Mouse (Mus musculus): ENCODE measurements around the gene Zic2. TPM values are rescaled to one million over a fixed set of nuclear protein-coding genes. Genes with fewer than 3 reads are reported as not detected.

Gene Zic2
- 5.1 and 6.8 TPM in 2 replicates for polyA plus RNA-seq (2015; fragmentation: Nextera tagmentation; extraction: Ambion mirVana)

DNA sequence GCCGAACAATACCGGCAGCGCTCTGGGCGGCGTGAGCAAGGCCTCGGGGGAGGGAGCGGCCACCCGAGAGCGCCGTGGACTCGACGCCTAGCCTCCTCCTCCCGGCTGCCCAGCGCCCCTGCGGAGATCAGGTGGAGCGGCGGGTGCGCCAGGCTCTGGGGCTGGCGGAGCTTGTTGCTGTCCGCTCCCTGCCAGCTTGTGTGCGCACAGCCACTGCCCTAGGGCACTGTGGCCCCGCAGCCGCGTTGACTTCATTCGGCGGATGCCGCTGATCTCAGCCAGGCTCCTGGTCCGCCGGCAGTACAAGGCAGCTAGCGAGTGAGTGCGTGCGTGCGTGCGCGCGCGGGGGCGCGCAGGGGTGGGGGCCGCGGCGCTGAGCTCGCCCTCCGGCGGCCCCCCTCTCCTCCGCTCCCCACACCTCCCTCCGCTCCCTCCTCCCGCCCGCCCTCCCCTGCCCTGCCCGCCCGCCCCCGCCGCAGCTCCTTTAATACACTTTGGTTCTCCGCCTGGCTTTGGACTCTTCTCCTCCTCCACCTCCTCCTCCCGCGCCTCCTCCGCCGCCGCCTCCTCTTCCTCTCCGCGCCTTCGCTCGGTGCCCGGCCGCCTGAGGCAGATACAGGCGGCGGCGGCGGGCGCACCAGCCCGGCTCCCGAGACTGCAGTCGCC, at the start of gene Zic2:
Gene Zic2 (plus strand): TSS at position 545 of the 666 bp plus-strand sequence.
- peak within 1 kb of the TSS; percentile 89 for H3K27ac ChIP-seq (replicated peaks)
- peaks cover 44% of the 10 kb centered on the region for H3K27me3 ChIP-seq (replicated peaks)
- H3K4me2 ChIP-seq, result peak within 1 kb of the TSS; percentile 59
- H3K36me3 ChIP-seq, result no peaks in the 10 kb centered on the region
- WGBS, result 0% methylated on average over 49 of the region's 73 CpGs
- peak within 1 kb of the TSS; percentile 47 for H3K4me3 ChIP-seq (replicated peaks)
- H3K4me1 ChIP-seq, result peaks cover 29% of the 10 kb centered on the region
- no peaks in the 10 kb centered on the region for H3K9me3 ChIP-seq (replicated peaks)
- peak within 1 kb of the TSS; percentile 51 for H3K9ac ChIP-seq (replicated peaks)
- peak; percentile 69 for ATAC-seq (ENCODE audit: low FRiP score)

- ATAC-seq (ENCODE audit: low FRiP score), result no peak; the same call in 1 of the 2 replicates
- no peaks in the 10 kb centered on the region for H3K9me3 ChIP-seq (replicated peaks)
- H3K4me3 ChIP-seq (replicated peaks), result no peak overlapping the region
- no peaks in the 10 kb centered on the region for H3K36me3 ChIP-seq
- H3K27me3 ChIP-seq (replicated peaks), result 0 out of 2 replicates have a peak, but pooled peaks cover 5% of the 10 kb centered on the region
- H3K27ac ChIP-seq (replicated peaks), result no peak overlapping the region
- peaks cover 7% of the 10 kb centered on the region; the same call in 1 of the 2 replicates for H3K4me1 ChIP-seq
- H3K4me2 ChIP-seq, result no peak overlapping the region
- WGBS, result 52% methylated on average over 10 of the region's 10 CpGs
- H3K9ac ChIP-seq (replicated peaks), result no peak overlapping the region
Observed at GRCm38 (mm10) chr14:122426529-122427203, 48.6 kb upstream of the Zic2 start.

DNA sequence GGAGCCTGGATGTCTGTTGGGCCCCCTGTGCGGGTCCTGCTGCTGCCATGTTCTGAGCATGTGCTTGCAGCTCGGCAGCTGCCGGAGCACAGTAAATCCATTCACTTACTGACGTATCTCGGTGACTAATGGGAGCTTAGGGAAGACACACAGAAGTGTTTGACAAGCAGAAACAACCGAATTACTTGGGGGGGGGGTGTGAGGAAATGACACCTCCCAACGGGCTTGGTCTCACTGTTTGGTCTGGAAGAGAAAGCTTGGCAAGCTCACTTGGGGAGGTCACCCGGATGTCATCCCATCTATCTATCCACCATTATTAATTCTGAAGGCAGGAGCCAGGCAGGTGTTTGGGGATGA, 48.1 kb upstream of the Zic2 start:
- WGBS, result 14% methylated on average over 8 of the region's 8 CpGs
- Histone ChIP-seq H3K4me2 (no peak overlapping the region), H3K4me1 (peaks cover 7% of the 10 kb centered on the region; the same call in 1 of the 2 replicates), H3K36me3 (no peaks in the 10 kb centered on the region), H3K9ac (replicated peaks) (no peak overlapping the region), H3K9me3 (replicated peaks) (no peaks in the 10 kb centered on the region), H3K4me3 (replicated peaks) (no peak overlapping the region), H3K27me3 (replicated peaks) (0 out of 2 replicates have a peak, but pooled peaks cover 3% of the 10 kb centered on the region), H3K27ac (replicated peaks) (no peak overlapping the region)
- ATAC-seq (ENCODE audit: low FRiP score), result peak; percentile 47; the same call in 1 of the 2 replicates

- no peak overlapping the region for H3K4me2 ChIP-seq
- H3K27ac ChIP-seq (replicated peaks), result no peak overlapping the region
- H3K36me3 ChIP-seq, result no peaks in the 10 kb centered on the region
- ATAC-seq (ENCODE audit: low FRiP score), result no peak
- 47% methylated on average over 3 of the region's 3 CpGs for WGBS
- peaks cover 7% of the 10 kb centered on the region; the same call in 1 of the 2 replicates for H3K4me1 ChIP-seq
- H3K27me3 ChIP-seq (replicated peaks), result 0 out of 2 replicates have a peak, but pooled peaks cover 3% of the 10 kb centered on the region
- H3K4me3 ChIP-seq (replicated peaks), result no peak overlapping the region
- no peak overlapping the region for H3K9ac ChIP-seq (replicated peaks)
- no peaks in the 10 kb centered on the region for H3K9me3 ChIP-seq (replicated peaks)
Observed at GRCm38 (mm10) chr14:122427654-122428053, 47.6 kb upstream of the Zic2 start.

- Histone ChIP-seq H3K27me3 (replicated peaks) (no peaks in the 10 kb centered on the region; the same call in 1 of the 2 replicates), H3K9ac (replicated peaks) (no peak overlapping the region), H3K4me2 (no peak overlapping the region), H3K9me3 (replicated peaks) (no peaks in the 10 kb centered on the region), H3K27ac (replicated peaks) (no peak overlapping the region), H3K36me3 (no peaks in the 10 kb centered on the region), H3K4me3 (replicated peaks) (no peak overlapping the region), H3K4me1 (no peaks in the 10 kb centered on the region)
- WGBS, result 77% methylated on average over 3 of the region's 3 CpGs
- no peak for ATAC-seq (ENCODE audit: low FRiP score)
Observed at GRCm38 (mm10) chr14:122432558-122432957, 42.7 kb upstream of the Zic2 start.

GRCm38 (mm10) chr14:122434039-122434438, 41.2 kb upstream of the Zic2 start:
- no peaks in the 10 kb centered on the region for H3K36me3 ChIP-seq
- H3K9ac ChIP-seq (replicated peaks), result no peak overlapping the region
- no peak overlapping the region for H3K4me3 ChIP-seq (replicated peaks)
- H3K4me2 ChIP-seq, result no peak overlapping the region
- no peaks in the 10 kb centered on the region for H3K9me3 ChIP-seq (replicated peaks)
- H3K27me3 ChIP-seq (replicated peaks), result no peaks in the 10 kb centered on the region; the same call in 1 of the 2 replicates
- H3K4me1 ChIP-seq, result no peaks in the 10 kb centered on the region
- ATAC-seq (ENCODE audit: low FRiP score), result no peak
- H3K27ac ChIP-seq (replicated peaks), result no peak overlapping the region
- WGBS, result 87% methylated on average over 10 of the region's 10 CpGs

- H3K27ac ChIP-seq (replicated peaks), result no peak overlapping the region
- H3K4me1 ChIP-seq, result no peaks in the 10 kb centered on the region
- H3K9me3 ChIP-seq (replicated peaks), result no peaks in the 10 kb centered on the region
- 61% methylated on average over 10 of the region's 10 CpGs for WGBS
- no peak for ATAC-seq (ENCODE audit: low FRiP score)
- H3K4me3 ChIP-seq (replicated peaks), result no peak overlapping the region
- H3K27me3 ChIP-seq (replicated peaks), result peaks cover 3% of the 10 kb centered on the region; the same call in 1 of the 2 replicates
- H3K4me2 ChIP-seq, result no peak overlapping the region
- no peak overlapping the region for H3K9ac ChIP-seq (replicated peaks)
- H3K36me3 ChIP-seq, result no peaks in the 10 kb centered on the region
Observed at GRCm38 (mm10) chr14:122436850-122437249, 38.4 kb upstream of the Zic2 start.

DNA sequence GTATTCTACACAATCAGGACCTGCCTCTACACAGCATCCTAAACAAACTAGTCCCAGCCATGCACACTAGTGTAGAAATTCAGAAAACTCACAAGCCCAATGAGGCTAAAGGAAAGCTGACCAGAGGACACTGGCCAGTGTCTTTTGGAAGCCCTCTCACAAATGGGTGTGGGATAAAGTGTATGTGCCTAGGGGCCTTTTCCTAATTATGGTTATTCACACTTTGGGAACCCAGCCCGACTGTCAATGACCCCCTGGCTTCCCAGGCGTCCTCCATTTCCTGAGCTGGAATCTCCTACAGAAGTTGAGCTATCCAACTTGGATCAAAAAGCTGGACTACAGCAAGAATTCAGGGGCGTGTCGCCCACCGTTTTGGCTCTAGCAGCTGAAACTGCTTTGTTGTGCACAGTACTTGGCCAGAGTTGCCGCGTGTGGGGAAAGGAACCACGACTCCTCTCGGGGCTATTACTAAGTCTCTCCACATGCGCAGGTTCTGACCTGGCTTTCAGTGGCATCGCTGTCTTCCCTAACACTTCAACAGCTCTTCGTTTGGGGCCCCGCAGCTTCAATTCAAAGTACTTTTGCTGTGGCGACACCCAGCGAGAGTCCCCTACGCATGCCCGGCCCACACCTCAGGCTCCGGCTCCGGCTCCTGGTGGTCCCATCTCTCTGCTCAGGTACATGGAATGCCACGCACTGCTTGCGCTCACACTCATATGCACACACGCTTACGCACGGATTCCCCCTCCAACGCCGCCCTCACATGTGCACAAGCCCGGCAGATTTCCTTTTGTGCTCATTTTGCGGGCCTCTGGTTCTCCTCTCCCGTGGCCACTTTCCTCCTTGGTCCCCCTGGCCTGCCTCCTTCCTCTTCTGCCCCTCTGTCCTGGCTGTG, 25.4 kb upstream of the Zic2 start:
- WGBS, result 4% methylated on average over 29 of the region's 29 CpGs
- Histone ChIP-seq H3K27me3 (replicated peaks) (peaks cover 74% of the 10 kb centered on the region), H3K27ac (replicated peaks) (peak overlapping the region; percentile 67), H3K36me3 (no peaks in the 10 kb centered on the region), H3K9me3 (replicated peaks) (no peaks in the 10 kb centered on the region), H3K4me3 (replicated peaks) (peak overlapping the region; percentile 39), H3K4me2 (peak overlapping the region; percentile 72), H3K4me1 (peaks cover 35% of the 10 kb centered on the region), H3K9ac (replicated peaks) (peak overlapping the region; percentile 38; the same call in 1 of the 2 replicates)
- ATAC-seq (ENCODE audit: low FRiP score), result no peak

GRCm38 (mm10) chr14:122450496-122451382, 24.5 kb upstream of the Zic2 start, which contains the start of gene Gm5089:
TSS of gene Gm5089 (minus strand) at chr14:122451115.
- Histone ChIP-seq H3K9me3 (replicated peaks) (no peaks in the 10 kb centered on the region), H3K4me2 (peak within 1 kb of the TSS; percentile 72), H3K4me3 (replicated peaks) (peak within 1 kb of the TSS; percentile 39), H3K27me3 (replicated peaks) (peaks cover 72% of the 10 kb centered on the region), H3K27ac (replicated peaks) (peak within 1 kb of the TSS; percentile 67), H3K36me3 (no peaks in the 10 kb centered on the region), H3K4me1 (peaks cover 35% of the 10 kb centered on the region), H3K9ac (replicated peaks) (peak within 1 kb of the TSS; percentile 38; the same call in 1 of the 2 replicates)
- WGBS, result under 1% methylated on average over 59 of the region's 59 CpGs
- ATAC-seq (ENCODE audit: low FRiP score), result peak; percentile 48

GRCm38 (mm10) chr14:122451551-122452145, 23.6 kb upstream of the Zic2 start:
- no peak overlapping the region for H3K27ac ChIP-seq (replicated peaks)

More at GRCm38 (mm10) chr14:122451551-122452145, 23.6 kb upstream of the Zic2 start:
- ATAC-seq (ENCODE audit: low FRiP score), result no peak
- H3K27me3 ChIP-seq (replicated peaks), result peaks cover 77% of the 10 kb centered on the region
- H3K9ac ChIP-seq (replicated peaks), result no peak overlapping the region
- peaks cover 35% of the 10 kb centered on the region for H3K4me1 ChIP-seq
- no peaks in the 10 kb centered on the region for H3K36me3 ChIP-seq
- H3K4me2 ChIP-seq, result peak overlapping the region; percentile 72
- no peak overlapping the region for H3K4me3 ChIP-seq (replicated peaks)
- no peaks in the 10 kb centered on the region for H3K9me3 ChIP-seq (replicated peaks)
- 61% methylated on average over 5 of the region's 5 CpGs for WGBS

Measured in neural tube, embryonic 15.5 days (tissue).